Mouse (Mus musculus): ENCODE measurements at regions not wholly inside any gene's neighbourhood (a gene's known extent, or its start where the extent isn't known, plus 50 kb on each side); places are given as distances from the start of the nearest gene placed in this dataset.

DNA sequence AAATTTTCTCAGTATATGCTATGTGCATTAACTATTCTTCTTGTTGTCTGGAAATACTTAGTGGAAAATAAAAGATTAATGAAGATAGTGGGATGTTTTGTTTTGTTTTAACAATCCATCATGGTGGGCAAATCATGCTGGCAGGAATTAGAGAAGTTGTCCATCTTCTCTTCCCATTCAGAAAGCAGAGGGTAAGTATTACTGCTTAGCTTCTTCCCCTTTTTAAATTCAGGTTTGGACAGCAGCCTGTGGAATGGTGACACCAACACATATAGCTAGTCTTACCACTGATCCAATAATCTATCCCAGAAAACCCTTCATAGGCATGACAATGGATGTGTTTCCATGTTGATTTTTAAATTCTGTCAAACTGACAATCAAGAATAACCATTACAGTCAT, 467.9 kb upstream of the Mef2c start:
- no peak for DNase-seq

DNA sequence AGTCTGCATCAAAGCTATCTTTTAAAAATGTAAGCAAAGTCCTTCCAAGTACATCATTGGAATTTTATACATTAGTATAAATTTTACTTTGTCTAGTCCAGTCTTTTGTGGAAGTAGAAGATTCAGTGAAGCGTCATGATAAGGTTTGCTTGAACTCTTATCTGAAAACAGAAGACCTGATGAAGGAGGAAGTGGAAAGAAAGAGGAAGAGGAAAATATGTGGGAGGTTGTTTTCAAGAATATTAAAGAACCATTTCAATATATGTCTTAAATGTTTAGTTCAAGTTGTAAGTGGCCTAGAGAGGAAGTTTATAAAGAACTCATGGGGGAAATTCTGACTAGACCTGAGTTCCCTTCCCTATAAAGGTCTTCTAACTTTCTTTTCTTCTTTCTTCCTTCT, 462.3 kb upstream of the Mef2c start:
- DNase-seq, result no peak

GRCm38 (mm10) chr13:83045516-83045915, 458.3 kb upstream of the Mef2c start:
- DNase-seq, result no peak

- DNase-seq, result no peak
Observed at GRCm38 (mm10) chr13:83045970-83046369, 457.9 kb upstream of the Mef2c start.

GRCm38 (mm10) chr13:83046571-83047123, 457.2 kb upstream of the Mef2c start:
- DNase-seq, result no peak

- no peak for DNase-seq
Observed at GRCm38 (mm10) chr13:83055865-83056264, 448.0 kb upstream of the Mef2c start.

- DNase-seq, result no peak
Observed at GRCm38 (mm10) chr13:83056415-83056814, 447.4 kb upstream of the Mef2c start.

- DNase-seq, result no peak
Observed at GRCm38 (mm10) chr13:83064727-83065126, 439.1 kb upstream of the Mef2c start.

GRCm38 (mm10) chr13:83065201-83065600, 438.6 kb upstream of the Mef2c start:
- DNase-seq, result no peak

- DNase-seq, result no peak
Observed at GRCm38 (mm10) chr13:83066115-83066753, 437.6 kb upstream of the Mef2c start.

DNA sequence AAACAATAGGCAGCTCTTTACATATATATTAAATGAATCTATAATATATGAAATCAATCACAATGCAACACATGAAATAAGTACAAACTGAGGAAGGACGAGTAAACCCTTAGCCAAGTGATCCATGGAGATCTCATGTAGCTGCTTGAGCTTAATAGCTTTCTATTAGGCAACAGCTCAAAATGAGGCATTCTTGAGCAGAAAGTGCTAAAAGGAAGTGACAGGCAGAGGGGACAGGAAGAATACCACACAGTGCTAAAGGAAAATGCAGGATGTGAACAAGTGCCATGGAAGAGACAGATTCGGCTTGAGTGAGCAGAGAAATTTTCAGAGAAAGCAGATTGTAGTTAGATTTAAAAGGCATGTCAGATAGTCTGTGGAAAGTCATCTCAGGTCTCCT, 436.3 kb upstream of the Mef2c start:
- DNase-seq, result no peak

- no peak for DNase-seq
Observed at GRCm38 (mm10) chr13:83068588-83068987, 435.2 kb upstream of the Mef2c start.

DNA sequence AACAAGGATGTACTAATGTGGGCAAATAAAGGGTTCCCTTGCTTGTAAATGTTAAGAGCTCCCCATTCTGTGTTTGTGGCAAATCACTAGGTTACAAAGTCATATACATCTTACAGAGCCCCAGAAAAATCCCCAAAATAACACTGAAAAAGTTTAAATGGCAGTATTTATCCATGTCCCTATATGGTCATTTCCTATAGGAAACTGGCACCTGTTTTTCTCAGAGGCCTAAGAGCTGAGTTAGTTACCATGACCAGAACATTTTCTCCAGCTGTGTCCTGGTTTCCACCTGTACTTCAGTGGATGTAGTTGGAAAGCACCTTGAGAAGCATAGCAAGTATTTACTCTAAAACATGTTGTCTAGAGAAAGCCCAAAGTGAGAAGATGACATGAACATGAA, 434.5 kb upstream of the Mef2c start:
- DNase-seq, result no peak

DNA sequence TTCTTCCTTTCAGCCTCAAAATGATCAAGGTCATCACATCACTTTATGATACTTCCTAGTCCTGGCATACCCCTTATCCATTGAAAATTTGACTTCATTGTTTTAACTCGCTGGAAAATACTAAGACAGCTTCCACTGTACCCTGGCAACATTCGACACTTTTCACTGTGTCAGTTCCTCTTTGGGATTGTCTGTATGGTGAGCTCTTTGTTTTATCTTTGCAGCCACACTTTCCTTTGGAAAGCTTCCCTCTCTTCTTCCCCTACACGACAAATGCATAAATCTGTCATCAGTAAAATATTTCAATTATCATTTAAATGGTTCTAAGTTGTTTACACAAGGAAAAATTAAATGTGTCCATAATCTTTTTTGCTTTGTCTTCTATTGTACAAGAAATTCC, 431.8 kb upstream of the Mef2c start:
- no peak for DNase-seq

DNA sequence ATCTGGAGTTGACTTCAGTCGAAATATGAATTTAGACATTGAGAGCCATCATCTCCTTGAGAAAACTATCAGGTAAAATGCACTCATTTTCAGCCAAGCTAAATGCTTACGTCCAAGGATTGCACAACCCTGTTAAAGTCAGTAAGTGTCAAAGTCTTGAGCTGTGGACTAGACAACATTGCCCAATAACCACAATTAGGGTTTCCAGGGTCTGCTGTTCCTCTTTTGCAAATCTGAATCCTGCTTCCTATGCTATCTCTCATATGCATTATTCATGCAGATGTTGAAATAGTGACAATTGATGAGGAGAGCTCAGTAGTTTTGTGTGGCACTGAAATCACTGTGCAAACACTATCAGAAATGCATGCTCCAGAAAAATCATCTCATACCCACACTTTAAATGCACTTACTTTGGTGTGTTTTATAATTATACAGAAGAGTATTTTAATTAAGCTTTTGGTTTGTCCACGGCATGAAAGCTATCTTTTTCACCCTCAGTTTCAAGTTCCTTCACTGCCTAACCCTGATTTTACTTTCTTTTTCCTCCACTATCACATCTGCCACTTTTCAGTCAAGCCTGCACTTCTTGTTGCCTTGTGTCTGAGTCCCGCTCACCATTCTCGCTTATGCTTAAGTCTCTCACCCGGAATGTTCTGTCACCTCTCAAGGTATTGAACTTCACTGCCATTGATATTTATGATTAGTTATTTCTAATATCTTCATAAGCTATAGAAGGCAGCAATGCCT, 429.4 kb upstream of the Mef2c start:
- no peak for DNase-seq

GRCm38 (mm10) chr13:83075320-83075877, 428.4 kb upstream of the Mef2c start:
- DNase-seq, result no peak

DNA sequence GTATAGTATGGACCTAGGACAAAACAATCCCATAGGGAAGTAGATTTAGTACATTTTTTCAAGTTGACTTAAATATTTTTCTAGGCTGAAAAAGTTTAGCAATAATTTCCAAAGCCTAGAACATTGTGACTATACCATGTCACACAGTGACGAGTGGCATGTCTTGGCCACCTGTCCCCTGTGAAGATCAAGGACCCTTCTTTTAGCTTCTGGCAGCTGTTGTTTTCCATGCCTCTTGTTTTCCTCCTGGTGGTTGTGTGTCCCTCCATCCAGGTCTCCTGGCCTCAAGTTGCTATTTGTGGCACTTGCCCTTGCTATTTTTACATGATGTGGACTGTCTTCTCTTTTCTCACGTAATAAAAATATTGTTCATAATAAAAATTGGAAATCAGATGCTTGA, 427.2 kb upstream of the Mef2c start:
- no peak for DNase-seq

GRCm38 (mm10) chr13:83077085-83077484, 426.7 kb upstream of the Mef2c start:
- DNase-seq, result no peak

DNA sequence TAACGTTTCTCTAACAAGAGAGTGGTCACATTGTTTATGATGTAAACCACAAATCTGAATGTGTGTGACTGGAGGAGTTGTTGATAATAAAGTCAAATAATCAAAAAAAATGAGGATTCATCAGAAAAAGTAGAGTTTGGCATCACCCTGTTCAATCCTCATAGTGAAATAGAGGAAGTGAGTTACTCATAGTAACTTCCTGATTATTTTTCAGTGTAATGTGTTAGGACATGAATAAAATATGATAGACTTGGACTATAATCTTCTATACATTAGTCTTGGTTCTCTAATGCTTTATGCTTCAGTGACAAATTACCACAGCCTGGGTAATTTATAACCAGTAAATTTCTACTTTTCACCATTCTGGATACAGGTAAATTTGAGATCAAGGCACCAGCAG, 424.5 kb upstream of the Mef2c start:
- no peak for DNase-seq

- DNase-seq, result no peak
Observed at GRCm38 (mm10) chr13:83084948-83085347, 418.9 kb upstream of the Mef2c start.

GRCm38 (mm10) chr13:83099908-83100307, 403.9 kb upstream of the Mef2c start:
- DNase-seq, result no peak

DNA sequence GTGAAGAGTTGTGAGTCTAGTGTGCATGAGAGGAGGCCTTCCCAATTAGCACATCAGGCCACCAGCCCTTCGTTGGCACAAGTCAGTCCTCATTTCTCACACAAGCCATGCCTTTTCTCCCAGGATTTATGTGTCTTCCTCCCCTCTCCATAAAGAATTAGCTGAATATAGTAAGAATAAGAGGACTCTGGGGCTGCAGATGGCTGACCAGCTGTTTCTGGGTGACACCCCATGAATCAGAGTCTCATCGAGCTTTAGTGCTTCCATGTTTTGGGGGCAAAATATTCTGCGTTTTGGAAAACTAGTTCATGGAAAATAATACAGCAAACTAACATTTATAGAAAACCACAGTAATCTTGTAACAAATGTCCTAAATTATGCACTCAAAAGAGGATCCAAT, 393.2 kb upstream of the Mef2c start:
- no peak for DNase-seq

GRCm38 (mm10) chr13:83111503-83111902, 392.3 kb upstream of the Mef2c start:
- peak; percentile 50 for DNase-seq

GRCm38 (mm10) chr13:83112323-83112722, 391.5 kb upstream of the Mef2c start:
- DNase-seq, result no peak
